Mouse (Mus musculus): ENCODE results near the gene Ssbp1. TPM values are rescaled to one million over a fixed set of nuclear protein-coding genes. Genes with fewer than 3 reads are reported as not detected.

Gene Ssbp1
- polyA plus RNA-seq, 1 experiment from 2014 or later: 135 TPM

DNA sequence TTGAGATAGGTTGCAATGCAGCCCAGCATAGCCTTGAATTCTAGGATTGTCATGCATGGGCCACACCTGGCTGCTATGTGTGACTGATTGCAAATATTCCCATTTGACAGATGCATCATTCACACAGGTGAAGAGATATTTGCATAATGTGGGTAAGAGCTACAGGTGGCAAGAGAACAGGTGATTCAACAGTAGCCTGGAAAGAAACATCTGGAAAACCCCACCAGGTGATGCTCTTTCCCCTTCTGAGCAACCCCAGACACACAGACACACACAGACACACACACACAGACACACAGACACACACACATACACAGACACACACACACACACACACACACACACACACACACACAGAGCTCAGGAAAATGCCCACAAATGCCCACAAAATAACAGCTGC lies 39.3 kb upstream of the Ssbp1 start:
- Histone ChIP-seq H3K4me1 (ENCODE audit: control insufficient read depth, insufficient read depth, low read length) (peaks cover 23% of the 10 kb centered on the region), H3K27me3 (ENCODE audit: control insufficient read depth, insufficient read depth, low read length) (no peaks in the 10 kb centered on the region), H3K36me3 (ENCODE audit: control insufficient read depth, insufficient read depth, low read length) (no peaks in the 10 kb centered on the region), H3K27ac (ENCODE audit: low read length) (peak overlapping the region; percentile 44; the same call in 1 of the 2 replicates), H3K4me2 (ENCODE audit: low read depth, low read length) (no peak overlapping the region), H3K9ac (ENCODE audit: low read length) (no peak overlapping the region), H3K9me3 (replicated peaks; ENCODE audit: control insufficient read depth, low read length) (no peaks in the 10 kb centered on the region), H3K4me3 (replicated peaks; ENCODE audit: low read length) (no peak overlapping the region)
- no peak for ATAC-seq (ENCODE audit: insufficient read depth, low FRiP score)

DNA sequence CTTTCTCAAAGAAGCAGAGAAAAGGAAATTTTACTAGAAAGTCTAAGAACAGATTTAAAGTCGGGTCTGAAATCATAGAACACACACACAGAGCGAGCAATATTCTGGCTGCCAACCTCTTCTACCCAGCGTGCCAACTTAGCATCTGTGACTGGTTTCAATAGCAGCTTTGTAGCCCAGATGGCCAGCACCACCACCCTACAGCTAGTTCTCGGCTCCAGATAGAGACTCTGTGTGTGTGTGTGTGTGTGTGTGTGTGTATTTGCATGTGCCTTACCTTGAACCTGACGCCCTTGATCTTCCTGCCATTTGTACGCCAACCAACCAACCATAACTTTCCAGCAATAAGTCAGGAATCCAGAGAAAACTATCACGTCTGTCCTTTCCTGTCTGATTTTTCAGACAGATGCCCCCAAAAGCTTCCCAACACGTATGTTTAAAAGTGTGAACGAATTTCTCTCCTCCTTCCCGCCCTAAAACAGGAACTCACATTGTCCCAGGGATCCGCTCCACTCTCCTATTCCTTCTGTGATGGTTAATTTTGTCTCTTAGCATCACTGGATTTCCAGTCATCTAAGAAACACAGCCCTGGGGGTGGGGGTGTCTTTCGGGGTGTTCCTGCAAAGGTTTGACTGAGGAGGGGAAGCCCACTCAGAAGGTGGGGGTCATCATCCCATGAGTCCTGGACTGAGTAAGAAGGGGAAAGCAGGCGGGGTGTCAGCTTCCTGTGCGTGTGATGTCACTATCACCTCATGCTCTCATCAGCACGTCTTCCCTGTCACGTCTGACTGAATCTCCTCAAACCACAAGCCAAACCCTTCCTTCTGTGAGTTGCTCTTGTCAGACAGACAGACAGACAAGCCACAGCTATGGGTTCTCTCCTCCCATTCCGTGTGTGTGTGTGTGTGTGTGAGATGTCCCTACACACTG lies 38.5 kb upstream of the Ssbp1 start:
- Histone ChIP-seq H3K27ac (ENCODE audit: low read length) (peak overlapping the region; percentile 44; the same call in 1 of the 2 replicates), H3K4me3 (replicated peaks; ENCODE audit: low read length) (no peak overlapping the region), H3K4me2 (ENCODE audit: low read depth, low read length) (no peak overlapping the region), H3K9me3 (replicated peaks; ENCODE audit: control insufficient read depth, low read length) (no peaks in the 10 kb centered on the region), H3K27me3 (ENCODE audit: control insufficient read depth, insufficient read depth, low read length) (no peaks in the 10 kb centered on the region), H3K36me3 (ENCODE audit: control insufficient read depth, insufficient read depth, low read length) (no peaks in the 10 kb centered on the region), H3K4me1 (ENCODE audit: control insufficient read depth, insufficient read depth, low read length) (peaks cover 23% of the 10 kb centered on the region), H3K9ac (ENCODE audit: low read length) (no peak overlapping the region)
- ATAC-seq (ENCODE audit: insufficient read depth, low FRiP score): no peak
- 85% methylated on average over 17 of the region's 17 CpGs for WGBS

DNA sequence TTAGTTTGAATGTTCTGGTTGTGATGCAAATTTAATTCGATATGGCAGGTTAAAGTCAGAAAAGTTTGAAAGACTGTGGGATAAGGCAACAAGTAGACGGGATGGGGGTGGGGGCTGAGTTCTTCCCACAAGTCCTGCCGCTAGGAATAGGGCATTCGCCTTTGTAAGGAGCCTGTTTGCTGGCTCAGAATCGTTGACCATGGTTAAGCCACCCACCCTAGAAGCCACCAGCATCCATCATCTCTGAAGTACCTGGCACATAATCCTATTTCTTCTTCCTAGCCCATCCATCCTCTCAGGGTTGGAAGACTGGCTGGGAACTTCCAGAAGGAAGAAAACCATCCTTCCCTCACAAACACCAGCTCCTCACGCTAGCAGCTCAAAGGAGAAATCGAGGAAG lies 36.5 kb upstream of the Ssbp1 start:
- H3K36me3 ChIP-seq (ENCODE audit: control insufficient read depth, insufficient read depth, low read length): no peaks in the 10 kb centered on the region
- peak overlapping the region; percentile 93 for H3K4me2 ChIP-seq (ENCODE audit: low read depth, low read length)
- H3K27me3 ChIP-seq (ENCODE audit: control insufficient read depth, insufficient read depth, low read length): no peaks in the 10 kb centered on the region
- H3K4me3 ChIP-seq (replicated peaks; ENCODE audit: low read length): peak overlapping the region; percentile 85
- H3K9me3 ChIP-seq (replicated peaks; ENCODE audit: control insufficient read depth, low read length): no peaks in the 10 kb centered on the region
- peak overlapping the region; percentile 94 for H3K9ac ChIP-seq (ENCODE audit: low read length)
- WGBS: 10% methylated on average over 7 of the region's 7 CpGs
- no peak overlapping the region for H3K27ac ChIP-seq (ENCODE audit: low read length)
- peaks cover 20% of the 10 kb centered on the region for H3K4me1 ChIP-seq (ENCODE audit: control insufficient read depth, insufficient read depth, low read length)
- ATAC-seq (ENCODE audit: insufficient read depth, low FRiP score): no peak

DNA sequence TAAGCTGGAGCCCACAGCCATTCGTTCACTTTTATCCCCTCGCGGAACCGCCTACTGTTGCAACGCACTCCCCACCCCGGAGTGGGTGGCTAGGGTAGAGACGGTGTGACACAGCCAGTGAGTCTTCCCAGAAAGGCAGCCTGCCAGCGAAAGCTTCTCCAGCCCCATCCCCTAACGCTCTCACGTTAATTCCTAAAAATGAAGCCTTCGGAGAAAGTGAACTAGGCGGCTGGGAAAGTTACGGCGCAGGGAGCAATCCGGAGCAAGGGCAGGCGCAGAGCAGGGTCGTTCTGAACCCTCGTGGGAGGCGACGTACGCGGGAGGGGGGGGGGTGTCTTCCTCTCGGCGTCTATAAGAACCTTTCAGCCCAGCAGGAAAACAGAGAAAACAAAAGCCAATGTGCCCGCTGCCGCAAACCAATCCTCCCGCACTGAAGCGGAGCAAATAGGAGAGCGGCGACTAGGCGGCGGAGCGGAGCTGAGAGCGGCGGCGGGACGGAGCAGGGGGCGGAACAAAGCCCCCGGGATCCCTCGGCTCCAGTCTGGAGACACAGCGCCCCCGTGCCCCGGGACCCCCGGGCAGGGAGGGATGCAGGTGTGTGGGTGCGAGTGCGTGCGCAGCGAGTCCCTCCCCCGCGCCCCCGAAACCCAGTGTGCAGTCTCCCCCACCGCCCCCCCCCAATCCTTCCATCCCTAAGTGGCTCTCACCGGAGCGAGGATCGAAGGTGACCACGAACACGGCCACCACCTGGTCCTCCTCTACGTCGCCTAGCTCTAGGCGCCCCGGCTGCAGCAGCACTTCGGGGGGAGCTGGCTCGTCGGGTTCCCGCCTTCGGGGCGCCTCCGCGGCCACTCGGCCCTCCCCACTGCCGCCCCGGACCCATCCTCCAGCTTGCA lies 35.8 kb upstream of the Ssbp1 start:
- Histone ChIP-seq H3K9me3 (replicated peaks; ENCODE audit: control insufficient read depth, low read length) (no peaks in the 10 kb centered on the region), H3K4me3 (replicated peaks; ENCODE audit: low read length) (peak overlapping the region; percentile 85), H3K36me3 (ENCODE audit: control insufficient read depth, insufficient read depth, low read length) (no peaks in the 10 kb centered on the region), H3K27me3 (ENCODE audit: control insufficient read depth, insufficient read depth, low read length) (no peaks in the 10 kb centered on the region), H3K9ac (ENCODE audit: low read length) (peak overlapping the region; percentile 94), H3K4me1 (ENCODE audit: control insufficient read depth, insufficient read depth, low read length) (peaks cover 16% of the 10 kb centered on the region), H3K4me2 (ENCODE audit: low read depth, low read length) (peak overlapping the region; percentile 93), H3K27ac (ENCODE audit: low read length) (peak overlapping the region; percentile 52)
- under 1% methylated on average over 68 of the region's 72 CpGs for WGBS
- ATAC-seq (ENCODE audit: insufficient read depth, low FRiP score): peak; percentile 43; the same call in 1 of the 2 replicates

DNA sequence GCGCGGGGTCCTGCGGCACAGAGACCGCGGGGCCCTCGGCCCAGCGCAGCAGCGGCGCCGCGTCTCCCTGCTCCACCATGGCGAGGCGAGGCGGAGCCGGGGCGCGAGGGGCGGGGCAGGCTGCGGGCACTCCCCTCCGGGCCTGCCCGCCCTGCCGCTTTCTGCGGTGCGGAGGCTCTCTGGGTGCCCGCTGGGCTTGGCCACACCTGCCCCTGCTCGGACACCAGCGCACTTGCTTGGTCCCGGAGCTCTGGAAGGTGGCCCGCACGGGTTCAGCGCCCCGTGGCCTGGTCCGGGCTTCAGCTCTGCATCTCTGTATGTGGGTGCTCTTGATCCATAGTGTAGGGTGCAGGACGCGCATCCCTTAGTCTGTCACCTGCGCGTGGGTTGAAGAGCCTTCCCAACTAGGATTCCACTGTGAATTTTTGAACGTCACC lies 35.1 kb upstream of the Ssbp1 start, which contains the start of gene E330009J07Rik:
Gene E330009J07Rik, minus strand, starts transcription at position 89 of the 437 bp plus-strand sequence.
- Histone ChIP-seq H3K36me3 (ENCODE audit: control insufficient read depth, insufficient read depth, low read length) (no peaks in the 10 kb centered on the region), H3K4me3 (replicated peaks; ENCODE audit: low read length) (peak within 1 kb of the TSS; percentile 85), H3K9ac (ENCODE audit: low read length) (peak within 1 kb of the TSS; percentile 94), H3K9me3 (replicated peaks; ENCODE audit: control insufficient read depth, low read length) (no peaks in the 10 kb centered on the region), H3K27me3 (ENCODE audit: control insufficient read depth, insufficient read depth, low read length) (no peaks in the 10 kb centered on the region), H3K4me2 (ENCODE audit: low read depth, low read length) (peak within 1 kb of the TSS; percentile 93), H3K27ac (ENCODE audit: low read length) (peak within 1 kb of the TSS; percentile 52), H3K4me1 (ENCODE audit: control insufficient read depth, insufficient read depth, low read length) (peaks cover 10% of the 10 kb centered on the region)
- peak; percentile 93 for ATAC-seq (ENCODE audit: insufficient read depth, low FRiP score)
- 1% methylated on average over 38 of the region's 38 CpGs for WGBS

DNA sequence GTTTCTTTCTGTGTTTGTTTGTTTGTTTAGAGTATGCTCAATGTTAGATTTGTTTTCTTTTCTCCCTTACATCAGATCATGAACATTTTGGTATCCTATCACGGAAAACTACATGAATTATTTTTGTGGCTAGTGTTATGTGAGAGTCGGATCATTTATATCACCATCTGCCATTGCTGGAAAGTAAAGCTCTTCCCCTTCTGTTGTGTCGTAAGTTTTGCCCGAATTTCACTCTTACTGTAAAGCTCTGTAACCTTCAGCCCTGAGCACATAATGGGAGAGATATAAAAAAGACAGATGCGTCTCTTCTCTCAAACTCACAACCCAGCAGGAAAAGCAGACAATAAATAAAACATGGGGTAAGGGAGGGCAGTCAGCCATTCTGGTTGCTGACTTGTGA lies 32.2 kb upstream of the Ssbp1 start, which contains the start of gene Wee2:
Gene Wee2, plus strand, starts transcription at position 153 of the 400 bp plus-strand sequence.
- Histone ChIP-seq H3K4me1 (ENCODE audit: control insufficient read depth, insufficient read depth, low read length) (peaks cover 9% of the 10 kb centered on the region), H3K4me3 (replicated peaks; ENCODE audit: low read length) (no peak within 1 kb of the TSS), H3K27ac (ENCODE audit: low read length) (no peak within 1 kb of the TSS), H3K9ac (ENCODE audit: low read length) (no peak within 1 kb of the TSS), H3K36me3 (ENCODE audit: control insufficient read depth, insufficient read depth, low read length) (no peaks in the 10 kb centered on the region), H3K4me2 (ENCODE audit: low read depth, low read length) (no peak within 1 kb of the TSS), H3K9me3 (replicated peaks; ENCODE audit: control insufficient read depth, low read length) (no peaks in the 10 kb centered on the region), H3K27me3 (ENCODE audit: control insufficient read depth, insufficient read depth, low read length) (peaks cover 4% of the 10 kb centered on the region; the same call in 1 of the 2 replicates)
- ATAC-seq (ENCODE audit: insufficient read depth, low FRiP score): no peak
- WGBS: 69% methylated on average over 5 of the region's 5 CpGs

DNA sequence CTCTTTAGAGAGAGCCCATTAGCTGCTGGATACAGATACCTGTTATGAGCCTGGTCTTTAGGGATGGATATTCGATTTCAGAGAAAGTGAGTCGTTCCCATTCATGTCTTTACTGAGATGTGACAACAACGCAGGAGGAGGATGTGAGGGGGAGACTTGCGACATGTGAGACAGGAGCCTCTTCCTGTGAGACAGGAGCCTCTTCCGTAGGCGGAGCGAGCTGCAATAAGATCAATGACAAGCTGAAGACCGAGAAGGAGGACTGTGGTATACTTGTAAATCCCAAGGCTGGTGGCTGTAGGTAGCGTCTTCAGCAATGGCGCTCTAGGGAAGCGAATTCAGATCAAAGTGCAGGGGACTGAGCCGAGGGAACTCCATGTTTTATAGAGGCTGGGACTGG lies 31.4 kb upstream of the Ssbp1 start:
- H3K4me1 ChIP-seq (ENCODE audit: control insufficient read depth, insufficient read depth, low read length): peaks cover 4% of the 10 kb centered on the region
- WGBS: 41% methylated on average over 12 of the region's 12 CpGs

DNA sequence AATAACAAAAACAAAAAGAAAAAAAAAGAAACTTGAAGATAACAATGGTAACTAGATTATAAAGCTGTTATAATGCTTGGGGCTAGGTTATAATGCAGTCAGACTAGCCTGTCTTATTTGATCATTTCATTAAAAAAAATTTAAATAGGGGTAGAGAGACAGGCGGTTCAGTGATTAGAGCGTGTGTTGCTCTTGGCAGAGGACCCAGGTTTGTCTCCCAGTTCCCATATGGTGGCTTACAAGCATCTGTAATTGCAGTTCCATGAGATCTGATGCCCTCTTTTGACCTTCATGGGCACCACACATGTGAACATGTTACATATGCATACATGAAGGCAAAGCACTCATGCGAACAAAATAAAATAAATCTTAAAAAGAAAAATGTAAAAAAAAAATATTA lies 29.9 kb upstream of the Ssbp1 start:
- Histone ChIP-seq H3K27me3 (ENCODE audit: control insufficient read depth, insufficient read depth, low read length) (peaks cover 4% of the 10 kb centered on the region; the same call in 1 of the 2 replicates), H3K9ac (ENCODE audit: low read length) (no peak overlapping the region), H3K9me3 (replicated peaks; ENCODE audit: control insufficient read depth, low read length) (no peaks in the 10 kb centered on the region), H3K27ac (ENCODE audit: low read length) (no peak overlapping the region), H3K4me1 (ENCODE audit: control insufficient read depth, insufficient read depth, low read length) (peaks cover 2% of the 10 kb centered on the region; the same call in 1 of the 2 replicates), H3K36me3 (ENCODE audit: control insufficient read depth, insufficient read depth, low read length) (no peaks in the 10 kb centered on the region), H3K4me3 (replicated peaks; ENCODE audit: low read length) (no peak overlapping the region), H3K4me2 (ENCODE audit: low read depth, low read length) (no peak overlapping the region)
- ATAC-seq (ENCODE audit: insufficient read depth, low FRiP score): no peak
- 73% methylated on average over 3 of the region's 3 CpGs for WGBS

More for the DNA sequence above, 31.4 kb upstream of the Ssbp1 start:
- Histone ChIP-seq H3K36me3 (ENCODE audit: control insufficient read depth, insufficient read depth, low read length) (no peaks in the 10 kb centered on the region), H3K9ac (ENCODE audit: low read length) (no peak overlapping the region), H3K27ac (ENCODE audit: low read length) (no peak overlapping the region), H3K4me2 (ENCODE audit: low read depth, low read length) (no peak overlapping the region), H3K4me3 (replicated peaks; ENCODE audit: low read length) (no peak overlapping the region), H3K27me3 (ENCODE audit: control insufficient read depth, insufficient read depth, low read length) (peaks cover 4% of the 10 kb centered on the region; the same call in 1 of the 2 replicates), H3K9me3 (replicated peaks; ENCODE audit: control insufficient read depth, low read length) (no peaks in the 10 kb centered on the region)
- no peak for ATAC-seq (ENCODE audit: insufficient read depth, low FRiP score)

Measured in stomach, embryonic 16.5 days (tissue).